Mouse (Mus musculus): ENCODE measurements around the gene Tcap. TPM values are rescaled to one million over a fixed set of nuclear protein-coding genes. Genes with fewer than 3 reads are reported as not detected.

Tcap gene
- polyA plus RNA-seq, 1 experiment from 2014 or later = 0.44 TPM

- Histone ChIP-seq H3K4me1 (replicated peaks; ENCODE audit: control insufficient read depth, insufficient read depth, low read length) (peaks cover 9% of the 10 kb centered on the region; the same call in 1 of the 2 replicates), H3K9me3 (ENCODE audit: control insufficient read depth) (no peaks in the 10 kb centered on the region), H3K4me3 (ENCODE audit: low read depth, low read length) (no peak overlapping the region), H3K27me3 (replicated peaks; ENCODE audit: control insufficient read depth, insufficient read depth, low read length) (no peaks in the 10 kb centered on the region), H3K36me3 (ENCODE audit: control insufficient read depth, insufficient read depth) (peaks cover 7% of the 10 kb centered on the region), H3K27ac (ENCODE audit: low read depth, low read length) (peak overlapping the region; percentile 54; the same call in 1 of the 2 replicates), H3K9ac (ENCODE audit: low read depth, low read length) (no peak overlapping the region), H3K4me2 (replicated peaks; ENCODE audit: low read depth) (no peak overlapping the region)
- no peak for TF ChIP-seq CTCF (IDR thresholded peaks at IDR 0.05; ENCODE audit: low read depth)
- no peak for ATAC-seq
- WGBS = 40% methylated on average over 6 of the region's 6 CpGs
Observed at GRCm38 (mm10) chr11:98393317-98393716, 9.7 kb downstream of the Tcap start.

GRCm38 (mm10) chr11:98394301-98394700, 10.7 kb downstream of the Tcap start:
- Histone ChIP-seq H3K4me2 (replicated peaks; ENCODE audit: low read depth) (no peak overlapping the region), H3K4me1 (replicated peaks; ENCODE audit: control insufficient read depth, insufficient read depth, low read length) (peaks cover 9% of the 10 kb centered on the region; the same call in 1 of the 2 replicates), H3K27ac (ENCODE audit: low read depth, low read length) (peak overlapping the region; percentile 83), H3K36me3 (ENCODE audit: control insufficient read depth, insufficient read depth) (peaks cover 7% of the 10 kb centered on the region), H3K4me3 (ENCODE audit: low read depth, low read length) (no peak overlapping the region), H3K9ac (ENCODE audit: low read depth, low read length) (no peak overlapping the region), H3K27me3 (replicated peaks; ENCODE audit: control insufficient read depth, insufficient read depth, low read length) (no peaks in the 10 kb centered on the region), H3K9me3 (ENCODE audit: control insufficient read depth) (no peaks in the 10 kb centered on the region)
- ATAC-seq = no peak
- 38% methylated on average over 6 of the region's 6 CpGs for WGBS
- TF ChIP-seq CTCF (IDR thresholded peaks at IDR 0.05; ENCODE audit: low read depth) = no peak

- Histone ChIP-seq H3K9ac (ENCODE audit: low read depth, low read length) (no peak overlapping the region), H3K4me2 (replicated peaks; ENCODE audit: low read depth) (no peak overlapping the region), H3K9me3 (ENCODE audit: control insufficient read depth) (no peaks in the 10 kb centered on the region), H3K27me3 (replicated peaks; ENCODE audit: control insufficient read depth, insufficient read depth, low read length) (no peaks in the 10 kb centered on the region), H3K27ac (ENCODE audit: low read depth, low read length) (peak overlapping the region; percentile 83), H3K4me1 (replicated peaks; ENCODE audit: control insufficient read depth, insufficient read depth, low read length) (peaks cover 9% of the 10 kb centered on the region; the same call in 1 of the 2 replicates), H3K4me3 (ENCODE audit: low read depth, low read length) (no peak overlapping the region), H3K36me3 (ENCODE audit: control insufficient read depth, insufficient read depth) (peaks cover 7% of the 10 kb centered on the region)
- ATAC-seq = peak; percentile 90
- WGBS = 29% methylated on average over 4 of the region's 4 CpGs
- TF ChIP-seq CTCF (IDR thresholded peaks at IDR 0.05; ENCODE audit: low read depth) = no peak
Observed at GRCm38 (mm10) chr11:98395041-98395440, 11.4 kb downstream of the Tcap start.

- Histone ChIP-seq H3K9me3 (ENCODE audit: control insufficient read depth) (no peaks in the 10 kb centered on the region), H3K9ac (ENCODE audit: low read depth, low read length) (no peak overlapping the region), H3K4me1 (replicated peaks; ENCODE audit: control insufficient read depth, insufficient read depth, low read length) (peaks cover 8% of the 10 kb centered on the region; the same call in 1 of the 2 replicates), H3K4me2 (replicated peaks; ENCODE audit: low read depth) (no peak overlapping the region), H3K27me3 (replicated peaks; ENCODE audit: control insufficient read depth, insufficient read depth, low read length) (no peaks in the 10 kb centered on the region), H3K4me3 (ENCODE audit: low read depth, low read length) (no peak overlapping the region), H3K27ac (ENCODE audit: low read depth, low read length) (no peak overlapping the region), H3K36me3 (ENCODE audit: control insufficient read depth, insufficient read depth) (peaks cover 7% of the 10 kb centered on the region)
- TF ChIP-seq CTCF (IDR thresholded peaks at IDR 0.05; ENCODE audit: low read depth) = no peak
- ATAC-seq = no peak
- WGBS = 93% methylated on average over 7 of the region's 7 CpGs
Observed at GRCm38 (mm10) chr11:98397946-98398345, 14.3 kb downstream of the Tcap start.

GRCm38 (mm10) chr11:98400161-98400726, 16.6 kb downstream of the Tcap start, which contains the start of gene Pgap3:
TSS of gene Pgap3 (minus strand) at chr11:98400490.
- WGBS = 0% methylated on average over 38 of the region's 40 CpGs
- no peak for TF ChIP-seq CTCF (IDR thresholded peaks at IDR 0.05; ENCODE audit: low read depth)
- Histone ChIP-seq H3K27me3 (replicated peaks; ENCODE audit: control insufficient read depth, insufficient read depth, low read length) (no peaks in the 10 kb centered on the region), H3K27ac (ENCODE audit: low read depth, low read length) (peak within 1 kb of the TSS; percentile 98), H3K36me3 (ENCODE audit: control insufficient read depth, insufficient read depth) (peaks cover 7% of the 10 kb centered on the region), H3K4me1 (replicated peaks; ENCODE audit: control insufficient read depth, insufficient read depth, low read length) (0 out of 2 replicates have a peak, but pooled peaks cover 4% of the 10 kb centered on the region), H3K4me2 (replicated peaks; ENCODE audit: low read depth) (peak within 1 kb of the TSS; percentile 69), H3K4me3 (ENCODE audit: low read depth, low read length) (peak within 1 kb of the TSS; percentile 55), H3K9ac (ENCODE audit: low read depth, low read length) (peak within 1 kb of the TSS; percentile 68), H3K9me3 (ENCODE audit: control insufficient read depth) (no peaks in the 10 kb centered on the region)
- ATAC-seq = peak; percentile 77

- peaks cover 7% of the 10 kb centered on the region for H3K36me3 ChIP-seq (ENCODE audit: control insufficient read depth, insufficient read depth)
- 0 out of 2 replicates have a peak, but pooled peaks cover 3% of the 10 kb centered on the region for H3K4me1 ChIP-seq (replicated peaks; ENCODE audit: control insufficient read depth, insufficient read depth, low read length)
- no peaks in the 10 kb centered on the region for H3K27me3 ChIP-seq (replicated peaks; ENCODE audit: control insufficient read depth, insufficient read depth, low read length)
- H3K9me3 ChIP-seq (ENCODE audit: control insufficient read depth) = no peaks in the 10 kb centered on the region
- H3K27ac ChIP-seq (ENCODE audit: low read depth, low read length) = peak overlapping the region; percentile 98
- WGBS = 31% methylated on average over 3 of the region's 3 CpGs
- peak overlapping the region; percentile 68; the same call in 1 of the 2 replicates for H3K9ac ChIP-seq (ENCODE audit: low read depth, low read length)
- TF ChIP-seq CTCF (IDR thresholded peaks at IDR 0.05; ENCODE audit: low read depth) = peak; percentile 4; the same call in 1 of the 2 replicates
- peak; percentile 70 for ATAC-seq
- peak overlapping the region; percentile 69 for H3K4me2 ChIP-seq (replicated peaks; ENCODE audit: low read depth)
- H3K4me3 ChIP-seq (ENCODE audit: low read depth, low read length) = peak overlapping the region; percentile 55
Observed at GRCm38 (mm10) chr11:98400816-98401215, 17.2 kb downstream of the Tcap start.
